Mouse (Mus musculus): ENCODE measurements at regions not wholly inside any gene's neighbourhood (a gene's known extent, or its start where the extent isn't known, plus 50 kb on each side); places are given as distances from the start of the nearest gene placed in this dataset.

GRCm38 (mm10) chr9:94467846-94468245, 70.0 kb downstream of the 1190002N15Rik start:
- DNase-seq (ENCODE audit: low read depth, low spot score) = no peak

- no peak for DNase-seq (ENCODE audit: low read depth, low spot score)
Observed at GRCm38 (mm10) chr9:94456085-94456531, 81.8 kb downstream of the 1190002N15Rik start.

- DNase-seq (ENCODE audit: low read depth, low spot score) = no peak
Observed at GRCm38 (mm10) chr9:94455466-94455865, 82.4 kb downstream of the 1190002N15Rik start.

- DNase-seq (ENCODE audit: low read depth, low spot score) = no peak
Observed at GRCm38 (mm10) chr9:94449911-94450310, 88.0 kb downstream of the 1190002N15Rik start.

GRCm38 (mm10) chr9:94446182-94446763, 91.6 kb downstream of the 1190002N15Rik start:
- no peak for DNase-seq (ENCODE audit: low read depth, low spot score)

- DNase-seq (ENCODE audit: low read depth, low spot score) = no peak
Observed at GRCm38 (mm10) chr9:94444140-94444789, 93.6 kb downstream of the 1190002N15Rik start.

- no peak for DNase-seq (ENCODE audit: low read depth, low spot score)
Observed at GRCm38 (mm10) chr9:94441393-94441792, 96.5 kb downstream of the 1190002N15Rik start.

GRCm38 (mm10) chr9:94433468-94433867, 104.4 kb downstream of the 1190002N15Rik start:
- DNase-seq (ENCODE audit: low read depth, low spot score) = no peak

GRCm38 (mm10) chr9:94432144-94432747, 105.6 kb downstream of the 1190002N15Rik start:
- no peak for DNase-seq (ENCODE audit: low read depth, low spot score)

- DNase-seq (ENCODE audit: low read depth, low spot score) = no peak
Observed at GRCm38 (mm10) chr9:94431540-94431939, 106.3 kb downstream of the 1190002N15Rik start.

- no peak for DNase-seq (ENCODE audit: low read depth, low spot score)
Observed at GRCm38 (mm10) chr9:94430996-94431395, 106.9 kb downstream of the 1190002N15Rik start.

- no peak for DNase-seq (ENCODE audit: low read depth, low spot score)
Observed at GRCm38 (mm10) chr9:94426740-94427139, 111.1 kb downstream of the 1190002N15Rik start.

- DNase-seq (ENCODE audit: low read depth, low spot score) = no peak
Observed at GRCm38 (mm10) chr9:94425804-94426203, 112.1 kb downstream of the 1190002N15Rik start.

GRCm38 (mm10) chr9:94424438-94425135, 113.3 kb downstream of the 1190002N15Rik start:
- no peak for DNase-seq (ENCODE audit: low read depth, low spot score)

- no peak for DNase-seq (ENCODE audit: low read depth, low spot score)
Observed at GRCm38 (mm10) chr9:94410546-94410945, 127.3 kb downstream of the 1190002N15Rik start.

GRCm38 (mm10) chr9:94410042-94410441, 127.8 kb downstream of the 1190002N15Rik start:
- DNase-seq (ENCODE audit: low read depth, low spot score) = no peak

- DNase-seq (ENCODE audit: low read depth, low spot score) = no peak
Observed at GRCm38 (mm10) chr9:94408635-94409323, 129.1 kb downstream of the 1190002N15Rik start.

GRCm38 (mm10) chr9:94407671-94408070, 130.2 kb downstream of the 1190002N15Rik start:
- no peak for DNase-seq (ENCODE audit: low read depth, low spot score)

- DNase-seq (ENCODE audit: low read depth, low spot score) = no peak
Observed at GRCm38 (mm10) chr9:94404551-94404950, 133.3 kb downstream of the 1190002N15Rik start.

GRCm38 (mm10) chr9:94400596-94400995, 137.3 kb downstream of the 1190002N15Rik start:
- no peak for DNase-seq (ENCODE audit: low read depth, low spot score)

- DNase-seq (ENCODE audit: low read depth, low spot score) = no peak
Observed at GRCm38 (mm10) chr9:94395215-94395614, 142.7 kb downstream of the 1190002N15Rik start.

- DNase-seq (ENCODE audit: low read depth, low spot score) = no peak
Observed at GRCm38 (mm10) chr9:94386190-94386589, 151.7 kb downstream of the 1190002N15Rik start.
